Mouse (Mus musculus) C2C12 (cell line): ENCODE measurements around the gene March6.

ENCODE experiments used
- CEBPB ChIP-seq: IDR thresholded peaks from one replicate; pipeline ENCODE4 v1.6.1; 2011; ENCODE audit warnings: low read depth, mild to moderate bottlenecking, control low read depth, moderate library complexity
- CTCF ChIP-seq: IDR thresholded peaks from one replicate; pipeline ENCODE4 v1.5.1; 2011; ENCODE audit not compliant: control insufficient read depth, insufficient read depth, insufficient read length
- FOSL1 ChIP-seq: IDR thresholded peaks from one replicate; pipeline ENCODE4 v1.8.0; 2011; ENCODE audit warnings: mild to moderate bottlenecking, low read length; ENCODE audit not compliant: poor library complexity, insufficient read depth, severe bottlenecking
- MAX ChIP-seq: IDR thresholded peaks from one replicate; pipeline ENCODE4 v1.6.1; 2011; ENCODE audit warnings: mild to moderate bottlenecking, control low read depth
- MYOD1 ChIP-seq: IDR thresholded peaks from one replicate; pipeline ENCODE4 v1.6.1; 2011; ENCODE audit warnings: low read depth; ENCODE audit not compliant: control insufficient read depth, insufficient read length
- MYOG ChIP-seq: IDR thresholded peaks from one replicate; pipeline ENCODE4 v1.6.1; 2011; ENCODE audit not compliant: control insufficient read depth, insufficient read length; ENCODE audit errors: extremely low read depth
- USF1 ChIP-seq: IDR thresholded peaks from one replicate; pipeline ENCODE4 v1.6.1; 2011; ENCODE audit warnings: low read depth, mild to moderate bottlenecking, control low read depth, moderate library complexity

DNA sequence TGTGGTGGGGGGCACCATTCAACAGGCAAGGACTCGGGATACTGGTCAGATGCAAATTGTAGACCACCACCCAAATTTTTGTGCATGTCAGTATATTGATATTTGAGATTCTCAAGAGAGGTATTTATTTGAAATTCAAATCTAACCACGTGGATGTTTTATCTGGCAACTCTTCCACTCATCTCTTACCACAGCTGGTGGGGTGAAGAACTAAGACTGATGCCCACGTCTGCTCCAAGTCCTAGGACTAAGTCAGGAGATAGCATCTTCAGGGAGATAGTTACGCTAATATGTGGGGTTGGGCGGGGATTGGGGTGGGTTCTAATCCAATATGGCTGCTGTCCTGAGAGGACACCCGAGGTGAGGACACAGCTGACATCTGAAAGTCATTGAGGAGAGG is 118.4 kb downstream of the March6 start:
- TF ChIP-seq CTCF (no peak), MYOD1 (no peak), MYOG (no peak), CEBPB (no peak), FOSL1 (no peak), MAX (no peak), USF1 (no peak)
